Mouse (Mus musculus) liver, adult 2 months (tissue): Measurements from ENCODE around the gene Olfr107.

Source experiments
- CTCF ChIP-seq: fragments of 200-500 bp; IDR thresholded peaks from 2 replicates; pipeline ENCODE4 v1.5.1; 2011; ENCODE audit warnings: low read depth, low read length, control low read depth
- POLR2A ChIP-seq: fragments of 200-500 bp; IDR thresholded peaks from 2 replicates; pipeline ENCODE4 v1.6.1; 2011; ENCODE audit warnings: low read length, control low read depth; ENCODE audit not compliant: insufficient read depth; ENCODE audit errors: extremely low read depth

GRCm38 (mm10) chr17:37398926-37399325, at the start of gene Olfr107:
- TF ChIP-seq CTCF (no peak), POLR2A (no peak)
